Mouse (Mus musculus) embryonic facial prominence, embryonic 11.5 days (tissue): Measurements from ENCODE around the gene Morn2. TPM values are rescaled to one million over a fixed set of nuclear protein-coding genes. Genes with fewer than 3 reads are reported as not detected.
A peak's percentile ranks its signal among the peaks of the same experiment; 100 is the strongest.
"Not testable (repeated sequence)": the region's sequence is repeated elsewhere in the genome, so short reads cannot be mapped to it uniquely, and the experiment has no call there.

Source experiments
- ATAC-seq: fragments of 200-750 bp; cut with Nextera tagmentation; replicated peaks from 2 replicates; pipeline ENCODE4 v1.8.0; 2017; ENCODE audit warnings: low read depth; ENCODE audit not compliant: insufficient number of reproducible peaks, low FRiP score, low TSS enrichment
- DNase-seq: peaks from one replicate; pipeline ENCODE4 v3.0.0-alpha.2; 2015; ENCODE audit warnings: low spot score
- H3K27ac ChIP-seq: fragments of 300-500 bp; sonication (generic); replicated peaks from 2 replicates; pipeline ENCODE4 v1.5.1; 2014; ENCODE audit warnings: mild to moderate bottlenecking, low read depth, low read length, control low read depth
- H3K27me3 ChIP-seq: fragments of 300-500 bp; sonication (generic); 2 replicates; pipeline ENCODE4 v1.6.1; 2014; ENCODE audit warnings: mild to moderate bottlenecking, low read length, moderate library complexity, mixed read lengths; ENCODE audit not compliant: control insufficient read depth, insufficient read depth
- H3K36me3 ChIP-seq: fragments of 300-500 bp; sonication (generic); replicated peaks from 2 replicates; pipeline ENCODE4 v1.6.1; 2014; ENCODE audit warnings: low read depth, mild to moderate bottlenecking, low read length, moderate library complexity, mixed read lengths; ENCODE audit not compliant: control insufficient read depth, insufficient read depth
- H3K4me1 ChIP-seq: fragments of 300-500 bp; sonication (generic); 2 replicates; pipeline ENCODE4 v1.6.1; 2014; ENCODE audit warnings: low read length, mixed read lengths; ENCODE audit not compliant: control insufficient read depth, insufficient read depth
- H3K4me2 ChIP-seq: fragments of 300-500 bp; sonication (generic); 2 replicates; pipeline ENCODE4 v1.6.1; 2014; ENCODE audit warnings: low read depth, mild to moderate bottlenecking, control low read depth, low read length, moderate library complexity
- H3K4me3 ChIP-seq: fragments of 300-500 bp; sonication (generic); 2 replicates; pipeline ENCODE4 v1.5.1; 2014; ENCODE audit warnings: low read depth, low read length, control low read depth
- H3K9ac ChIP-seq: fragments of 300-500 bp; sonication (generic); replicated peaks from 2 replicates; pipeline ENCODE4 v1.6.1; 2014; ENCODE audit warnings: mild to moderate bottlenecking, control low read depth, low read length
- H3K9me3 ChIP-seq: fragments of 300-500 bp; sonication (generic); replicated peaks from 2 replicates; pipeline ENCODE4 v1.6.1; 2016; ENCODE audit warnings: mild to moderate bottlenecking, low read length, inconsistent platforms, mixed read lengths; ENCODE audit not compliant: control insufficient read depth
- WGBS: fragments of 180-500 bp; shearing (Covaris S2); extraction: QIAGEN DNeasy Blood & Tissue Kit; methylation state at CpG from one replicate; pipeline ENCODE4 v1.1.7; 2014; 5-methylcytosine and 5-hydroxymethylcytosine counted together
- polyA plus RNA-seq: library from polyadenylated mRNA; unstranded; fragments of >200 nt; fragmentation: Nextera tagmentation; extraction: Ambion mirVana; gene quantifications from 2 replicates; pipeline ENCODE4 v1.2.1, GENCODE M21; 2014

Morn2 gene
- polyA plus RNA-seq, 1 experiment from 2014 or later: 22.4 TPM

DNA sequence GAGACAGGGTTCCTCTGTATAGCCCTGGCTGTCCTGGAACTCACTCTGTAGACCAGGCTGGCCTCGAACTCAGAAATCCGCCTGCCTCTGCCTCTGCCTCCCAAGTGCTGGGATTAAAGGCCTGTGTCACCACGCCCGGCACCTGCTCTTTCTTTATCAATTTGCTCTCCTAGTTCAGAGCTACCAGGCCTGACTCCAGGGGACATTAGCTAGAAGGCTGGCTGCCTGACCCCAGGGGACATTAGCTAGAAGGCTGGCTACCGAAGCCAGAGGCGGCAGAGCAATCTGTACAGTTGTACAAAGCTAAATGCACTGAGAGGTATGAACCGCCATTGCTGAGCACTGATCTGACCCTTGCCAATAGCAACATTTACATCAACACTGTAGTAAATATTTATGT is 19.4 kb upstream of the Morn2 start:
- not testable (repeated sequence) for ATAC-seq, H3K27me3 ChIP-seq, H3K36me3 ChIP-seq, DNase-seq, H3K9me3 ChIP-seq, H3K4me1 ChIP-seq, H3K4me3 ChIP-seq, H3K4me2 ChIP-seq, H3K9ac ChIP-seq, H3K27ac ChIP-seq
- 92% methylated on average over 7 of the region's 7 CpGs for WGBS

DNA sequence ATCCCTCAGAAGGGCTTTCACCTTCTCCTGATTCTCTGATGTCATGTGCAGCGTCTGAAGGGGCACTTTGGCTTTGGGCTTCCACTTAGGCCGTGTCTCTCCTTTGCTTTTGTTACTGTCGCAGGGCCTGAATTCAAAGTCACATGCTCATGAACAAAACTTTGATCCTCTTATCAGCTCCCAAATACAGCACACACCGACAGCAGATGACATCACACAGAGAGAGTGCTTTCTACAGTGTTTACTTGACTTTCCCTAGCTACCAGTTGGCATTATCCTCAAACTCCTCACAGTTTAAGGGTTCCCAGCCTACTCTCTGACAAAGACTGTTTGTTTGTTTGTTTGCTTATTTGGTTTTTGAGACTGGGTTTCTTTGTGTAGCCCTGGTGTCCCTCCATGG is 11.7 kb upstream of the Morn2 start:
- Histone ChIP-seq H3K4me2 (no peak overlapping the region), H3K4me1 (no peaks in the 10 kb centered on the region), H3K9ac (no peak overlapping the region), H3K9me3 (no peaks in the 10 kb centered on the region), H3K27ac (no peak overlapping the region), H3K27me3 (no peaks in the 10 kb centered on the region), H3K36me3 (peaks cover 4% of the 10 kb centered on the region), H3K4me3 (no peak overlapping the region)
- ATAC-seq: no peak
- no peak for DNase-seq
- WGBS: 95% methylated on average over 4 of the region's 4 CpGs

DNA sequence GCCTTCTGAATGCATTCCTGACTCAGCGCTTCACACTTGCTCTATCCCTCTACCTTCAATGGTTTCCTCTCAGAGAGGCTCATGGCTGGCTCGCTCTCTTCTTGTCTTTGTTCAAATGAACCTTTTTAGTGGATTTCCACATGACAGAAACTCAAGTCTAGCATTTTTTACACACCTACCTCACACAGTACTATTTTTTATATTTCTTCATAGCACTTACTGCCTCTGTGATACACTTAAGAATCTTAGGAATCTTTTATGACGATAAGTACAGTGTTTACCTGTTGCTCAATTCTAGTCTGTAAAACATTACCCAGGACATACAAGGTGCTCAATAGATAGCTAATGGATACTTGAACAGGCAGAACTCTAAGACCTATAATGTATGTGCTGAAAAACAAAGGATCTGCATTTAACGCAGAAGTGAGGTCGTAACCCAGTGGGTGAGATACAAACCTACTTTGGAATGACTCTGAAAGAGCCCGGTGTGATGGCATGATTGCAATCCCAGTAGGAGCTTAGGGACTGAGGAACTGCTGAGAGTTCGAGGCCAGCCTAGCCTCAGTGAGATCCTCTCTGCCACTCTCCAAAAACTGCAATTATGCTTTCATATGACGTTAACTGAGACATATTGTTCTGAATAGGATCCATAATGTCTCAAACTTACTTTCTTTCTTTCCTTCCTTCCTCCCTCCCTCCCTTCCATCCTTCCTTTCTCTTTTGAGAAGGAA is 10.5 kb upstream of the Morn2 start:
- 90% methylated on average over 8 of the region's 8 CpGs for WGBS

DNA sequence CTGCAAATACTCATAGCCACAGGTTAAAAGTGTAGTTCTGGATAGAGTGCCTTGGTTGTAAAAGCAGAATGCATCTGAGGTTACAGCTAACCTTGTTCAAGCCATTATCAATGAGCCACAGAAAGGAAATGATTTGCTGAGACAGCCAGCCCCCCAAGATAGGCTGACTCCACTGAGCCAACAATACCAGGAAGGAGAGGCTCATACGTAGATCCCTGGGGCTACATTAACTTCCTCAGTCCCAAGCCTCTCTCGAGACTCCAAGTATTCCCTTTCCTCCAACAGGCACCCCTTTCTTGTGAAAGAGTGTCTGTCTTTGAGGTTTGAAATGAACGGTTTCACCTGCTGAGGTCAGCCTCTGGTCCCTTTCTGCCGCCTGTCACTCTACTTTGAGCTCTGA is 5.6 kb upstream of the Morn2 start:
- Histone ChIP-seq H3K27ac (no peak overlapping the region), H3K4me3 (no peak overlapping the region), H3K9ac (no peak overlapping the region), H3K4me1 (no peaks in the 10 kb centered on the region), H3K27me3 (no peaks in the 10 kb centered on the region), H3K9me3 (no peaks in the 10 kb centered on the region), H3K36me3 (no peaks in the 10 kb centered on the region; the same call in 1 of the 2 replicates), H3K4me2 (no peak overlapping the region)
- WGBS: 68% methylated on average over 4 of the region's 4 CpGs
- ATAC-seq (no peak), DNase-seq (no peak)

More for the DNA sequence above, 10.5 kb upstream of the Morn2 start:
- Histone ChIP-seq H3K9me3 (no peaks in the 10 kb centered on the region), H3K4me1 (no peaks in the 10 kb centered on the region), H3K27me3 (no peaks in the 10 kb centered on the region), H3K4me2 (no peak overlapping the region), H3K27ac (no peak overlapping the region), H3K4me3 (no peak overlapping the region), H3K9ac (no peak overlapping the region), H3K36me3 (peaks cover 4% of the 10 kb centered on the region)
- ATAC-seq (no peak), DNase-seq (no peak)

DNA sequence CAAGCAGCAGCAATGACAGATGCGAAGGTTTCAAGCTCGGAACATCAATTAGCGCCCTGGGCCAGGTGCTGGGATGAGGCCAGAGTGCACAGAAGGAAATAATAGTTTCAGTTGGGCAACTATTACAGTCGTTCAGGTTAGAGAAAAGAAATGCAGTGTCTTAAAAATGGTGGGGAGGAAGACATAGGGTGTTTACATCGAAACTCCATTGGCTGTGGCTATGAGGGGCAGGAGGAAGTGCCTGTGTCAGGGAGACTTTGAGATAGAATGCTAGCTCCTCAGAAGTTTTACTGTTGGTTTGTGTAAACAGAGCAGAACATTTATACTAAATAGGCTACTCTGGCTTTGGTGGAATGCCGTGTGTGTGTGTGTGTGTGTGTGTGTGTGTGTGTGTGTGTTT is 2.0 kb upstream of the Morn2 start:
- DNase-seq: no peak
- 90% methylated on average over 6 of the region's 6 CpGs for WGBS

DNA sequence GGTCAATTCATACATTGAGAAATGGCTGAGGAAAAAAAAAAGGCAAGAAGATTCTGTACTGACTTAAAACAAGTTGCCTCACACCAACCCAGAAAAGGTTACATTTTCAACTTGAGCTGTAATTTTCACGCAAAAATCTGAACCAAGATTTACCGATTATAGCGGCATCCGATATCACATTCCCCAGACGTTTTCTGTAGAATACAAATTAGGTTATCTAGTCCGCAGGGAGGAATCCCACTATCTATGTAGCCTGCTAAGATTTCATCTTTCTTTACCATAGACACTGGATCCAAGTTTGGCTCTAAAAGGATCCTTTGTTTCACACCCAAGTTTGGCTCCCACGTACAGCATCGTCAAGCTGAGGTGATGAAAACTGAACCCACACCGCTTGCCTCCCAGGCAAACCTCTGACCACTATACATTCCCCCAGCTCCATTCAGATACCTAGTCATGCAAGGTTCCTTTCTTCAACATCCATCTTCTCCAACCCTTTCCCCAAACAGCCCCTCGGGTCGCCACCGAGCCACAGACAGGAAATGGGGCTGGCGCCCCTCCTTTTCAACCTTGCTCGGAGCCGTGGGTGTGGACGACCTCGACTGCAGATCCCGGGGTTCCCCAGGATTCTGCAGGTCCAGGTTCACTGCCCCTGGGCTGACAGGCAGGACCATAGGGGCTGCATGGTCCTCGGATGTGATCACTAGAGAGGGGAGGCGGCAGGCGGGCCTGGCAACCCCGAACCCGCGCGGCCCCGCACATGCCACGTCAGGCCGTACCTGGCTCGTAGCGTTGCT is 526 bp upstream of the Morn2 start:
- H3K9me3 ChIP-seq: no peaks in the 10 kb centered on the region
- H3K27ac ChIP-seq: peak overlapping the region; percentile 53
- H3K4me2 ChIP-seq: peak overlapping the region; percentile 62
- peak overlapping the region; percentile 65 for H3K9ac ChIP-seq
- DNase-seq: peak; percentile 44
- no peaks in the 10 kb centered on the region for H3K36me3 ChIP-seq
- WGBS: under 1% methylated on average over 30 of the region's 30 CpGs
- H3K4me3 ChIP-seq: peak overlapping the region; percentile 63
- H3K27me3 ChIP-seq: no peaks in the 10 kb centered on the region
- H3K4me1 ChIP-seq: no peaks in the 10 kb centered on the region
- no peak; the same call in 1 of the 2 replicates for ATAC-seq

More for the DNA sequence above, 2.0 kb upstream of the Morn2 start:
- no peaks in the 10 kb centered on the region for H3K27me3 ChIP-seq
- H3K4me2 ChIP-seq: no peak overlapping the region
- no peaks in the 10 kb centered on the region for H3K4me1 ChIP-seq
- no peak overlapping the region for H3K9ac ChIP-seq
- H3K4me3 ChIP-seq: no peak overlapping the region
- H3K27ac ChIP-seq: no peak overlapping the region
- no peaks in the 10 kb centered on the region for H3K36me3 ChIP-seq
- no peaks in the 10 kb centered on the region for H3K9me3 ChIP-seq
- ATAC-seq: no peak

DNA sequence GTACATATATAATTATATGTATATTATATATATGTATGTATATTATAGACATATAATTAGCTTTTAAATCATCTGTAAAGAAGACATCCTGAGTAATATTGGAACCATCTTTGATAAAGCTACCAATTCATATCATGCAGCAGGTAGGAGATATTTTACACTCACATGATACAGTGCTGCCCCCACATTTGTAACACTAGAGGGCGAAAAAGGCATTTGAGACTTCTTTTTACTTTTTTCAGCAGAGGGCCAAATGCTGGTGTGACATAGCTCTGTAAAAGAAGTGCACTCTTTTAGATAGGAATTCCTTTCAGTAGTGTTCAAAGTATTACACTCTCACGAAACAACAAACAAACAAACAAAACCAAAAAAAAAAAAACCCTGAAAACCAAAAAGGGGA is 1.1 kb downstream of the Morn2 start:
- Histone ChIP-seq H3K9me3 (no peaks in the 10 kb centered on the region), H3K36me3 (no peaks in the 10 kb centered on the region), H3K4me2 (no peak overlapping the region), H3K27ac (no peak overlapping the region), H3K27me3 (no peaks in the 10 kb centered on the region), H3K9ac (no peak overlapping the region), H3K4me3 (no peak overlapping the region), H3K4me1 (no peaks in the 10 kb centered on the region)
- ATAC-seq: no peak
- 24% methylated on average over 2 of the region's 2 CpGs for WGBS
- peak; percentile 81 for DNase-seq

DNA sequence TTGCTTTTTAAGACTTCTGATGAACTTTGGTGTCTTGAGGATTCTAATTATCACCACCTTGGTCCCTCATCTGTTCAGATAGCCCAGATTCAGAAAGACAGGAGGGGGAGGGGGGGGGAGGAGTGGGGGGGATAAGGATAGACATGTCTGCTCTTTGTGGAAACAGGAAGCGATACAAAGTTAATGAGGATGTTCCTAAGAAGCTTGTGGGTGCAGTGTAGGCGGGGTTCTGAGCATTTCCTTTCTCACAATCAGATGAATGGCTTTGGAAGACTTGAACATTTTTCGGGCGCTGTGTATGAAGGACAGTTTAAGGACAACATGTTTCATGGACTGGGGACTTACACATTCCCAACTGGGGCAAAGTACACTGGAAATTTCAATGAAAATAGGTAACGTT is 5.3 kb downstream of the Morn2 start:
- Histone ChIP-seq H3K36me3 (no peaks in the 10 kb centered on the region), H3K4me3 (no peak overlapping the region), H3K9ac (no peak overlapping the region), H3K4me2 (no peak overlapping the region), H3K9me3 (no peaks in the 10 kb centered on the region), H3K4me1 (no peaks in the 10 kb centered on the region), H3K27me3 (no peaks in the 10 kb centered on the region), H3K27ac (no peak overlapping the region)
- WGBS: 91% methylated on average over 5 of the region's 5 CpGs
- ATAC-seq (no peak), DNase-seq (no peak)
